Mouse (Mus musculus): ENCODE data around the gene Thra.

GRCm38 (mm10) chr11:98738428-98738911 lies 2.0 kb upstream of the Thra start:
- no peak for TF ChIP-seq CTCF (IDR thresholded peaks at IDR 0.05; ENCODE audit: borderline replicate concordance, insufficient read depth, low read length)
- TF ChIP-seq POLR2A (IDR thresholded peaks at IDR 0.05; ENCODE audit: low read depth, low read length) = no peak
